Mouse (Mus musculus) stomach, embryonic 14.5 days (tissue): ENCODE data around the gene Sh2d7. TPM values are rescaled to one million over a fixed set of nuclear protein-coding genes. Genes with fewer than 3 reads are reported as not detected.
A peak's percentile ranks its signal among the peaks of the same experiment; 100 is the strongest.

ENCODE experiments used
- ATAC-seq: fragments of 200-750 bp; cut with Nextera tagmentation; 2 replicates; pipeline ENCODE4 v1.8.0; 2017; ENCODE audit warnings: low read depth, moderate TSS enrichment; ENCODE audit not compliant: insufficient number of reproducible peaks, insufficient read depth, low FRiP score
- H3K27ac ChIP-seq: fragments of 300-500 bp; sonication (generic); 2 replicates; pipeline ENCODE4 v1.5.1; 2014; ENCODE audit warnings: mild to moderate bottlenecking, low read length, moderate library complexity, mixed read lengths
- H3K27me3 ChIP-seq: fragments of 300-500 bp; sonication (generic); 2 replicates; pipeline ENCODE4 v1.6.1; 2014; ENCODE audit warnings: low read length, control low read depth, mixed read lengths; ENCODE audit not compliant: control insufficient read depth, insufficient read depth
- H3K36me3 ChIP-seq: fragments of 300-500 bp; sonication (generic); 2 replicates; pipeline ENCODE4 v1.6.1; 2014; ENCODE audit warnings: mild to moderate bottlenecking, control low read depth, low read length, moderate library complexity, mixed read lengths; ENCODE audit not compliant: control insufficient read depth, insufficient read depth
- H3K4me1 ChIP-seq: fragments of 300-500 bp; sonication (generic); 2 replicates; pipeline ENCODE4 v1.6.1; 2014; ENCODE audit warnings: low read length, control low read depth, mixed read lengths; ENCODE audit not compliant: control insufficient read depth, insufficient read depth
- H3K4me2 ChIP-seq: fragments of 300-500 bp; sonication (generic); replicated peaks from 2 replicates; pipeline ENCODE4 v1.6.1; 2014; ENCODE audit warnings: low read depth, low read length, control low read depth
- H3K4me3 ChIP-seq: fragments of 300-500 bp; sonication (generic); 2 replicates; pipeline ENCODE4 v1.5.1; 2014; ENCODE audit warnings: low read depth, low read length, control low read depth
- H3K9ac ChIP-seq: fragments of 300-500 bp; sonication (generic); replicated peaks from 2 replicates; pipeline ENCODE4 v1.6.1; 2014; ENCODE audit warnings: low read depth, mild to moderate bottlenecking, control low read depth, low read length, moderate library complexity, mixed read lengths
- H3K9me3 ChIP-seq: fragments of 300-500 bp; sonication (generic); 2 replicates; pipeline ENCODE4 v1.6.1; 2016; ENCODE audit warnings: low read depth, low read length, control low read depth; ENCODE audit not compliant: control insufficient read depth
- WGBS: fragments of 180-500 bp; shearing (Covaris S2); extraction: QIAGEN DNeasy Blood & Tissue Kit; methylation state at CpG from one replicate; pipeline ENCODE4 v1.1.7; 2014; 5-methylcytosine and 5-hydroxymethylcytosine counted together
- polyA plus RNA-seq: library from polyadenylated mRNA; unstranded; fragments of >200 nt; fragmentation: Nextera tagmentation; extraction: Ambion mirVana; gene quantifications from 2 replicates; pipeline ENCODE4 v1.2.1, GENCODE M21; 2014

Sh2d7 gene
- not detected in 2 replicates for polyA plus RNA-seq

DNA sequence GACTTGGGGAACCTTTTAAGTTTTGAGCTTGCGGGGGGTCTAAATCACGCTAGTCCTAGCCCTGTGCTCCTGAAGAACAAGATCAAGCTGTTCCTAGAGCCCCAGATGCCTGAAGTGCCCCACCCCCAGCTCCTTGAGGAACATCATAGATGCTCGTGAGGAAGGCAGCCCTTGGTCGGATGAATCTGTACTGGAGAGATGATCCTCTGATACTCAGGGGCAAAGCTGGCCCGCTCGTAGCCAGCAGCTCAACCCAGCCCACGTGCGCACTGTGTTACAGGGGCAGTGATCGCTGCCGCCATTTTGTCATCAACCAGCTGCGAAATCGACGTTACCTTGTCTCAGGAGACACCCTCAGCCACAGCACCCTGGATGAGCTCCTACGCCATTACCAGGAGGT is at the start of gene Sh2d7:
Gene Sh2d7, plus strand, starts transcription at position 301 of the 400 bp plus-strand sequence.
- Histone ChIP-seq H3K27ac (no peak within 1 kb of the TSS), H3K4me3 (no peak within 1 kb of the TSS), H3K4me1 (no peaks in the 10 kb centered on the region), H3K9ac (no peak within 1 kb of the TSS), H3K27me3 (no peaks in the 10 kb centered on the region), H3K4me2 (no peak within 1 kb of the TSS), H3K9me3 (no peaks in the 10 kb centered on the region), H3K36me3 (no peaks in the 10 kb centered on the region)
- WGBS, result 92% methylated on average over 14 of the region's 14 CpGs
- ATAC-seq, result no peak

DNA sequence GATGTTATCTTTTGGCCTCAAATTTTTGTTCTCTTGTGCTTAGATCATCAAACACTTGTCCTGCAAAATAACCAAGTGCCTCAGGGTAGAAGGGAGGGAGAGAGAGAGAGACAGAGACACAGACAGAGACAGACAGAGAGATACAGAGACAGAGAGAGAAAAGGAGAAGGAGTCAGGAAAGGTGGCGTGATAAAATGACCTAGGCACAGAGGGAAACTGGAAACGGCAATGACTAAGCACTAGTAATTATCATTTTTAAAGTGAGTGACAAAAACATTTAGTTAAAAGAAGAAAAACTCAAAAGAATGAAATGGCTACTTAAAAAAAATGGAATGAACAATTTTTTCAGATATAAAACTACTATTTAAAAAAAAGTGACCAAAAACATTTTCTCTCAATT is 49.2 kb upstream of the Sh2d7 start:
- Histone ChIP-seq H3K27ac (no peak overlapping the region), H3K4me2 (no peak overlapping the region), H3K4me1 (no peaks in the 10 kb centered on the region), H3K27me3 (no peaks in the 10 kb centered on the region), H3K9ac (no peak overlapping the region), H3K36me3 (no peaks in the 10 kb centered on the region), H3K4me3 (no peak overlapping the region), H3K9me3 (no peaks in the 10 kb centered on the region)
- 70% methylated on average over 2 of the region's 2 CpGs for WGBS
- no peak for ATAC-seq

DNA sequence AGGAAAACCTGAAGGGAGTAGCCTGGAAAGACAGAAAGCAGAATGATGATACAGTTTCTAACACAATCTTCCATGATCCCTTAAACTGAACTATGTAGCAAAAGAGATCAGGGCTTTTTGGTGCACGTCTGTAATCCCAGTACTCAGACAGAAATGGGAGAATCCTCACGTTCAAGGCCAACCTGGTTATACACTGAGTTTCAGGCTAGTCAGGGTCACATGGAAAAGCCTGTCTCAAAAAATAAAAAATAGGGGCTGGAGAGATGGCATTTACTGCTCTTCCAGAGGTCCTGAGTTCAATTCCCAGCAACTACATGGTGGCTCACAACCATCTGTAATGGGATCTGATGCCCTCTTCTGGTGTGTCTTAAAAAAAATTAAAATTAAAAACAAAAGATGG is 48.4 kb upstream of the Sh2d7 start:
- Histone ChIP-seq H3K36me3 (no peaks in the 10 kb centered on the region), H3K9me3 (no peaks in the 10 kb centered on the region), H3K9ac (no peak overlapping the region), H3K4me3 (no peak overlapping the region), H3K27ac (no peak overlapping the region), H3K4me2 (no peak overlapping the region), H3K4me1 (no peaks in the 10 kb centered on the region), H3K27me3 (no peaks in the 10 kb centered on the region)
- ATAC-seq, result no peak
- 84% methylated on average over 2 of the region's 2 CpGs for WGBS

DNA sequence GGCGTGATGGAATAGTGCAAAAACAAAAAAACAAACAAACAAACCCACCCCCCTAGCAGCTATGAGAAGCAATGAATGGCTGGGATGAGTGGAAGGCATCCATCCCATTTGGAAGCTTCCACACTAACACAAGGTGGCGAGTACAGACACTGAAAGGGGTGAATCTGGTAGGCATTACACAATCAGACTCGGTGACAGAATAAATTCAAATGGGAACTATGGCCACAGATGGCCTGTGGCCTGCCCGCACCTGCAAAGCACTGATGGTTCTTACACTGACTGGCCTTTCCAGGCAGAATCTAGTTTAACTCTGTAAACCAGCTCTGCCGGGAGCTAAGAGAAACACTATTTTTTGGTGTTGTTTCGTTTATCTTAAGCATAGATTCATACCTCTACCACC is 39.5 kb upstream of the Sh2d7 start:
- no peak for ATAC-seq
- WGBS, result 87% methylated on average over 6 of the region's 6 CpGs

DNA sequence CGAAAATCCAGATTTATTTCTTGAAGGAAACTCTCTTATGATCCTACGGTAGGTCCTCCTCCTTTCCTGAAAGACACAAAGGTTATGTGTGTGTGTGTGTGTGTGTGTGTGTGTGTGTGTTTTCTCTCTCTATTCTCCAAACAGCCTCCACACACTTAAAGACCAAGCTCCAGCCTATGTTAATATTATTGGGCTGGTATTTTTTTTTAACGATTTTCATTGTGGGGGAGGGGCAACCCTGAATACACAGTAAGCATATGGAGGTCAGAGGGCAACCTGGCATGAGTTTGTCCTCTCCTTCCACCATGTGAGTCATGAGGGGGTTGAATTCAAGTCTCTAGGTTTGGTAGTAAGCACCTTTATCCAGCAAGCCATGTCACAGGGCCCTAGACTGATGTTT is 39.0 kb upstream of the Sh2d7 start:
- 79% methylated on average over 3 of the region's 3 CpGs for WGBS

More for the DNA sequence above, 39.5 kb upstream of the Sh2d7 start:
- Histone ChIP-seq H3K9me3 (no peaks in the 10 kb centered on the region), H3K27me3 (0 out of 2 replicates have a peak, but pooled peaks cover 3% of the 10 kb centered on the region), H3K4me3 (no peak overlapping the region), H3K9ac (no peak overlapping the region), H3K4me1 (no peaks in the 10 kb centered on the region), H3K27ac (no peak overlapping the region), H3K36me3 (no peaks in the 10 kb centered on the region), H3K4me2 (no peak overlapping the region)

DNA sequence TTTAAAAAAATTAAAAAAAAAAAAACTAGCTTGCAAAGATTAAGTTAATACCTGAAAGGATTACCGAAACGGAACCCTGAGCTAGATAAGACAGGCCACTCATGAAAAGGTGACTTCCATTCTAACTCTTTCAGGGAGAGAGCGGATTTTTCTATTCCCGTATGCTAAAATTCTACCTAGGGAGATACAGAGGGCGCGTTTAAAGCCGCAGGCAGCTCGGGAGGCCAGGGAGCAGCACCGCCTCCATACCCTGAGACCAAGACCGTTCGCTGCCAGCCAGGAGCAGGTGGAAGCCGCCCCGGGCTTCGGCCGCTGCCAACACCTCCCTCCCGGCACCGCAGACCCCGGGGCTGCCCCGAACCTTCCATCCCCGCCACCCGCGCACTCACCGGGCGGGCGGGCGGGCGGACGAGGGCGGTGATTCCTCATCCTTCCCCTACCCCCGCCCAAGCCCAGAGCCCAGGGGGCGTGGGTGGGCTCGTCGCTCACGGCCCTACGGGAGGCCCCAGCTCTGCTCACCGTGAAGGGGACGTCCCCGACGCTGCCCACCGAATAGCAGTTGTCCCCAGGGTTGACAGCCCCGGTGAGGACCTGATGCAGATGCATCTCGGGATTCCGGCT is 37.8 kb upstream of the Sh2d7 start:
- H3K27ac ChIP-seq, result no peak overlapping the region
- H3K36me3 ChIP-seq, result no peaks in the 10 kb centered on the region
- peak overlapping the region; percentile 71 for H3K4me3 ChIP-seq
- H3K4me2 ChIP-seq, result peak overlapping the region; percentile 97
- H3K27me3 ChIP-seq, result 0 out of 2 replicates have a peak, but pooled peaks cover 3% of the 10 kb centered on the region
- no peaks in the 10 kb centered on the region for H3K9me3 ChIP-seq
- ATAC-seq, result peak; percentile 53; the same call in 1 of the 2 replicates
- no peaks in the 10 kb centered on the region for H3K4me1 ChIP-seq
- H3K9ac ChIP-seq, result peak overlapping the region; percentile 58; the same call in 1 of the 2 replicates
- WGBS, result under 1% methylated on average over 41 of the region's 43 CpGs

More for the DNA sequence above, 39.0 kb upstream of the Sh2d7 start:
- no peaks in the 10 kb centered on the region for H3K36me3 ChIP-seq
- no peak overlapping the region for H3K27ac ChIP-seq
- no peak overlapping the region for H3K4me3 ChIP-seq
- H3K27me3 ChIP-seq, result 0 out of 2 replicates have a peak, but pooled peaks cover 3% of the 10 kb centered on the region
- no peaks in the 10 kb centered on the region for H3K4me1 ChIP-seq
- no peaks in the 10 kb centered on the region for H3K9me3 ChIP-seq
- no peak overlapping the region for H3K9ac ChIP-seq
- H3K4me2 ChIP-seq, result no peak overlapping the region
- ATAC-seq, result no peak

DNA sequence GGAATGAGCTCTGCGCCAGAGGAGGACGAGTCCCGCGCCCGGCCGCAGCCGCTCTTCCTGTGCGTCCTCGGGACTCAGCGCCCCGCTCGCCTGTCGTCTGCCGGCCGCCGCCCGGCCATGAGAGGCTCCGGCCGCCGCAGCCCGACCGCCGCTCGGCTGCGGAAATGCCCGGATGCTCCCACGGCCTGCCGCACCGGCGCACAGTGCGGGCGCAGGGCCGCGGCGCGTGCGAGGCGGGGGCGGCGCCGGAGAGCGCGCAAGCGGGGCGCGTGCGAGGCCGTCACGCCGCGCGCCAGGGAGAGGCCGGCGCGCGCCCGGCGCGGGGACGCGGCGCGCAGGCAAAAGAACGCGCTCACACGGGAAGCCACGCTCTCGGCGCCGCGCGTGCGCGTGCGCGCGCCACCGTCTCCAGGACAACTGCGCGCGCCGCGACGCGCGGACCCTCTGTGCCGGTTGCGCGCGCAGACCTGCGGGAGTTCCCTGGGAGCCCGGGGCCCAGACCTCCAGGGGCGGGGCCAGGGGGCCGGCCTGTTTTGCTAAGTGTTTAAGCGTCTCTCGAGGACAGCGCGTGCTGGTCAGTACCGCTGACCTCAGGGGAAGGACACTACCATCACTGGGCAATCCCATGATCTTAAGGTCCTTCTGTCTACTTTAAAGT is 37.2 kb upstream of the Sh2d7 start, which contains the start of gene Dmxl2:
Gene Dmxl2, minus strand, starts transcription at position 174 of the 658 bp plus-strand sequence.
- H3K36me3 ChIP-seq, result no peaks in the 10 kb centered on the region
- H3K27me3 ChIP-seq, result 0 out of 2 replicates have a peak, but pooled peaks cover 3% of the 10 kb centered on the region
- peak; percentile 92 for ATAC-seq
- no peaks in the 10 kb centered on the region for H3K4me1 ChIP-seq
- peak within 1 kb of the TSS; percentile 71 for H3K4me3 ChIP-seq
- no peak within 1 kb of the TSS for H3K27ac ChIP-seq
- WGBS, result under 1% methylated on average over 98 of the region's 99 CpGs
- no peaks in the 10 kb centered on the region for H3K9me3 ChIP-seq
- peak within 1 kb of the TSS; percentile 97 for H3K4me2 ChIP-seq
- H3K9ac ChIP-seq, result peak within 1 kb of the TSS; percentile 58; the same call in 1 of the 2 replicates

DNA sequence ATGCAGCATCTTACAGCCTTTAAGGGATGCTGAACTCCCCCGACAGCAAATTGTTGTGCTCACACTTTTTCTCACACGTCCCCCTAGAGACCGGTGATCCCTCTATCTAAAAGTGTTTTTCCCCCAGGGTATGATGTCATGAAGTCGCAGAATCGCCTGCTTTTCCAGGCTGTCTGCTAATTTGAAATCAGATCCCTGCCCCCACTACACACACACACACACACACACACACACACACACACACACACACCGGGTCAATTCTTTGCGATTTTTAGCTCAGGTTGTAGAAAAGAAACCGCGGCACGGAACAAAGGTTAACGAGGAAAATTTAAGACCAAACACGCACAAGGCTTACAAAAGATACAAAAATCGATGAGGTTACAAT is 36.7 kb upstream of the Sh2d7 start:
- no peak overlapping the region for H3K9ac ChIP-seq

More for the DNA sequence above, 36.7 kb upstream of the Sh2d7 start:
- Histone ChIP-seq H3K27ac (no peak overlapping the region), H3K36me3 (no peaks in the 10 kb centered on the region), H3K4me2 (peak overlapping the region; percentile 97), H3K4me3 (peak overlapping the region; percentile 71), H3K27me3 (0 out of 2 replicates have a peak, but pooled peaks cover 3% of the 10 kb centered on the region), H3K4me1 (no peaks in the 10 kb centered on the region), H3K9me3 (no peaks in the 10 kb centered on the region)
- 6% methylated on average over 13 of the region's 13 CpGs for WGBS
- no peak for ATAC-seq
